Mouse (Mus musculus) G1E (cell line): Measurements from ENCODE around the gene Zfp106.

Experiments used
- CTCF ChIP-seq: IDR thresholded peaks from 2 replicates; pipeline ENCODE4 v1.5.1; 2012; ENCODE audit warnings: low read depth, low read length, inconsistent platforms, mixed read lengths
- POLR2AphosphoS5 ChIP-seq: IDR thresholded peaks from 2 replicates; pipeline ENCODE4 v1.6.1; 2012; ENCODE audit warnings: low read depth, low read length, inconsistent platforms; ENCODE audit not compliant: insufficient replicate concordance

DNA sequence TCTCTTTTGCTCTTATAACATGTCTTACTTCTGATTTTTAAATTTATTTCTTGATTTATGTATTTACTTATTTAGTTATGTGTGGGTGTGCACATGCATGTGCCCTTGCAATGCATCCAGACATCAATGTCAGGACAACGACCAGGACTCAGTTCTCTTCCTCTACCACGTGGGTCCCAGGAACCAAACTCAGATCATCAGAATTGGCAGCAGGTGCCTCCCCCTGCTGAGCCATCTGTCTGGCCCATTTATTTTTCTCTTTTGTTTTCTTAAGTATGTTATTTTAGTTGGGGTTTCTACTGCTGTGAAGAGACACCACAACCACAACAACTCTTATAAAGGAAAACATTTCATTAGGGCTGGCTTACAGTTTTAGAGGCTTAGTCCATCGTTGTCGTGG is 92.8 kb downstream of the Zfp106 start:
- TF ChIP-seq CTCF, result no peak
- TF ChIP-seq POLR2AphosphoS5, result no peak
